Mouse (Mus musculus): ENCODE results near the gene Dgkq.

The Dgkq gene

DNA sequence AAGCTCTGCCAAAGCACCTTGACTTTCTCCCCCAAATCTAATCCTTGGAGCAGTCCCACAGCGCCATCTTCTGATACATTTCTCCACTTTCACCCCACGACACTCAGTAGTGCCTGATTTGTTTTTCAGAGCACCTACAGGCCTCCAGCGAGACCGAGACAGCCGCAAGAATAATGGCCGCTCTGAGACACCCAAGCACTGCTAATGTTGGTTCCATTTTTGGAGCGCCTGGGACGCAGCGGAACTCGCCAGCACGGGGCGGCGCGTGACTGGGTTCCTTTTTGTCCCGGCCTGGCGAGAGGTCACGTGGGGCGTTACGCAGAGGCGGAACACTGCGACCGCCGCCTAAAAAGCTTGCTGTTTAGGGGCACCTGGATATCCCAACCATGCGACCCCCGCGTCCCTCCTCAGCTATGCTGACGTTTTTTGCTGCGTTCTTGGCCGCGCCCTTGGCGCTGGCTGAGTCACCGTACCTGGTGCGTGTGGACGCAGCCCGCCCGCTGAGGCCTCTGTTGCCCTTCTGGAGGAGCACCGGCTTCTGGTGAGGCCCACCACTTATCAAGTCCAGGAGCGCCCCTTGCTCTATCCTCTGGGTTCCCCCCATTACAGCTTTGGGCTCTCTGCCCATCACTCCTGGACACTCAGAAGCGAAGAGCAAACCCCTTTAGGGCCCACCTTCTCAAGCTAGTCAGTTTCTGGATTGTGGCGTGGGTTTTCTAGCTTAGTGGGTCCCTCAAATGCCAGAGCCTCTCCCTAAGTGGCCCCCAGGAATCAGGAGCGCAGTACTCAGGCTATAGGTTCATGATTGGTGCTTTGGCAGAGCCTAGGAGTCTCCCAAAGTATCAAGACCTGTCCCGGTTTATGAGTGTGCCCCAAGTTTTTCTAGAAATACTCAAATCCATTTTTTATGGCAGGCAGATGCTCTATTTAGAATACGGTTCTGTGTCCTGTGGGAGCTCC is at the start of gene Dgkq:
Gene Dgkq, minus strand, starts transcription at position 696 of the 960 bp plus-strand sequence.
- DNase-seq (ENCODE audit: low spot score) = peak; percentile 82

GRCm38 (mm10) chr5:108718051-108718450 is 48.6 kb upstream of the Dgkq start:
- DNase-seq (ENCODE audit: low spot score) = no peak

DNA sequence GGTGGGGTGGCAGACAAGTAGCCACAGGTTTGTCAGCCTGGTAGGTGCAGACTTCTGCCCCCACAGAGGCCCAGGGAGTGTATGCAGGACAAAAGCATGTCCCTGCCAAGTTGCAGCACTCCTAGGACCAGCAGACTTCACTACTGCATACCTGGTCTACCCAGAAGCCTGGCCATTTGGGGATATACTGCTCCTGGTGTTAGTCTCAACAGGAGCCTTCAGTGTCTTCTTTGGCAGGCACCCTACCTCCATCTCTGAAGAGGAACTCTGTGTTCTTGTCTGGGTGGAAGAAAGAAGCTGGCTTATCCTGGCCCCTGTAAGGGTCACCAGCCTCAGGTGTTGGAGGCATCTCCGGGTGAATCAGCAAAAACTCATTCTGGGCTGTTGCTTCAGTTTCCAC is 46.5 kb upstream of the Dgkq start:
- DNase-seq (ENCODE audit: low spot score) = no peak

DNA sequence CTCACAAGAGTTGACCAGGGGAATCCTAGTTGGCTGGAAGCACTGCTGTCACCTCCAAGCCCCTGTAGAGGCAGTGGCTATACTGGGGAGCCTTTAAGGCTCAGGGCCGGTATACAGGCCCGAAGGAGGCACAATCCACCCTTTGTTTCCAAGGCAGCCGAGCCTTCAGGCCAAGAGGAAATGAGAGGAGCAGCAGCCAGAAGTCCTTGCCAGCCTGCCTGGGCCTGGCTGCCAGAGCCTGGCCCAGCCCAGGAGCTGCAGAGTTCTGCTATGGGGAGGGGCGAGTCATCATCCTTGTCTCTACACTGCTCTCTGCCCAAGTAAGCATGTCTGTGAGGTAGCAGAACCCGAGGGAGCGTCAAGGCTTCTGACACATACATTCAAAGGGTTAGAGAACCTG is 44.7 kb upstream of the Dgkq start:
- DNase-seq (ENCODE audit: low spot score) = no peak

- no peak for DNase-seq (ENCODE audit: low spot score)
These were observed 44.2 kb upstream of the Dgkq start for GRCm38 (mm10) chr5:108713691-108714090.

- no peak for DNase-seq (ENCODE audit: low spot score)
These were observed 43.6 kb upstream of the Dgkq start for GRCm38 (mm10) chr5:108713096-108713495.

- no peak for DNase-seq (ENCODE audit: low spot score)
These were observed 42.5 kb upstream of the Dgkq start for GRCm38 (mm10) chr5:108711968-108712367.

GRCm38 (mm10) chr5:108708981-108709731 is 39.7 kb upstream of the Dgkq start:
- no peak for DNase-seq (ENCODE audit: low spot score)

GRCm38 (mm10) chr5:108708419-108708818 is 38.9 kb upstream of the Dgkq start:
- no peak for DNase-seq (ENCODE audit: low spot score)

DNA sequence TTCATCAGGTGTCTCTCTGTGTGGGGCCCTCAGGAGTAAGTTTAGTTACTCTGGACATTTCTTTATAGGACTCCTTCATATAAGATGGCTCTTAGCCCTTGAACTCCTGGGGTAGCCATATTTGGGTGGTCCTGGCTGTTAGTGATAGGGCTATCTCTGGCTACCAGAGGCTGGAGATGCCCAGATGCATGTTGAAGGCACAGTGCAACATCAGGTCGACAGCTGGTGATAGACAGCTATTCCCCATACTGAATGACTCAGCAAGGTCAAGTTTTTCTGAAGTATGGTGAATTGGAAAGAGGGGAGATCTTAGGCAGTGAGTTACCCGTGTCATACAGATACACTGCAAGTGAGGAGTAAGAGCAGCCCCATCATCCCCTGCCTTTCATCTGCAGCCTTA is 38.3 kb upstream of the Dgkq start:
- DNase-seq (ENCODE audit: low spot score) = no peak

DNA sequence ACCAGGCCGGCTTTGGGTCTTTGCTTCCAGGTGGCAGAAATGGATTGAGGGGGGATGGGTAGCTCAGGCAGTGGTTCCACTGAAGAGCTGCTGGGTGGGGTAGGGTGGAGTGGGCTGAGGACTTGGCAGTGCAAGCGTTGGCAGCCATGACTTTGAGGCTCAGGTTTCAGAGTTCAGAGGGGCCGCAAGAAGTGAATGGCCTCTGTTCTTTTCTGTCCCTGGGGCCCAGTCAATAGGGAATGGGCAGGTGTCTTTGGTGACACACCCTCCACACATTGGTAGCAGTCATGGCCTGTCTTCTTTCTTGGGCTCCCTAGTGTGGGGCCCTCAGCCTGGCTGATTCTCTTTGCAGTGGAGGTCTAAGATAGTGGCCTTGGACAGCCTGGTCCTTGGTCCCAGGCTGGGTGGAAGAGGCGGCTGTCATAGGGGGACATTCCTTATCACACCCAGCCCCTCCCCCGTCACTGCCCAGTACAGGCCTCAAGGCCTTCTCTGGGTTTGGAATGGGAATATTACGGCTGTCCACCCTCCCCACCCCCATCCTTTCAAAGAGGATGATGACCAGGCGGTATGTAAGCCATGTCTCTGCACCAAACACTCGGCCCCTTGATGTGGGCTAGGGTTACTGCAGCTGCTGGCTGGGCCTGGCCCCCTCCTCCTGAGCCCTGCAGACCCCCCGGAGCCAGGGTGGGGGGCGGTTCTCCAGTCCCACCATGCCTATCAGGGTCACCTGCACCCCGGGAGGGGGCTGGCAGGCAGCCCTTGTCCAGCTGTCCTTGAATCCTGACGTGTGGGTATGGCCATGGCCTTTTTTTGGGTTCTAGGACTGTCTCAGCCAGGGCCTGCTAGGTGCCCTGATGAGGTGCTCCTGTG is 34.5 kb upstream of the Dgkq start:
- DNase-seq (ENCODE audit: low spot score) = no peak

- no peak for DNase-seq (ENCODE audit: low spot score)
These were observed 32.0 kb upstream of the Dgkq start for GRCm38 (mm10) chr5:108701341-108702021.

DNA sequence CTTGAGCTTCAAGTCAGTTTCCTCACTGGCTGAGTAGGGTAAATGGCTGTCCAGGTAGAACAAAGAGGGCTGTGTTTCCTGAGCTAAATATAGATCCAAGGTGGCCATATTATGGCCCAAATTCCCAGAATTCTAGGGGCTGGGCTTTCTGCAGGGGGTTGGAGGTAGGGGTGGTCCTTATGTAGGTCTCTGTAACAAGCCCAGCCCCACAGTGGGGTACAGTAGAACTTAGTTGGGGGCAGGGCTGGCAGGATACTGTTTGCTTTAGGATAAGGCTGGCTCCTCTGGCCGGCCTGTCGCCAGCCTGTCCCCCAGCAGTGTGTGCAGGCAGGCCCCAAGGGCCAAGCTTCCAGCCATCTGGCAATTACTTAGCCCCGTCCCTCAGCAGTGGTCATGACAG is 30.9 kb upstream of the Dgkq start:
- no peak for DNase-seq (ENCODE audit: low spot score)

GRCm38 (mm10) chr5:108697341-108697753 is 27.9 kb upstream of the Dgkq start:
- DNase-seq (ENCODE audit: low spot score) = peak; percentile 35

- no peak for DNase-seq (ENCODE audit: low spot score)
These were observed 27.1 kb upstream of the Dgkq start for GRCm38 (mm10) chr5:108696542-108696941.

- DNase-seq (ENCODE audit: low spot score) = no peak
These were observed 26.4 kb upstream of the Dgkq start for GRCm38 (mm10) chr5:108695861-108696260.

GRCm38 (mm10) chr5:108694352-108695261 is 25.1 kb upstream of the Dgkq start:
- DNase-seq (ENCODE audit: low spot score) = no peak

DNA sequence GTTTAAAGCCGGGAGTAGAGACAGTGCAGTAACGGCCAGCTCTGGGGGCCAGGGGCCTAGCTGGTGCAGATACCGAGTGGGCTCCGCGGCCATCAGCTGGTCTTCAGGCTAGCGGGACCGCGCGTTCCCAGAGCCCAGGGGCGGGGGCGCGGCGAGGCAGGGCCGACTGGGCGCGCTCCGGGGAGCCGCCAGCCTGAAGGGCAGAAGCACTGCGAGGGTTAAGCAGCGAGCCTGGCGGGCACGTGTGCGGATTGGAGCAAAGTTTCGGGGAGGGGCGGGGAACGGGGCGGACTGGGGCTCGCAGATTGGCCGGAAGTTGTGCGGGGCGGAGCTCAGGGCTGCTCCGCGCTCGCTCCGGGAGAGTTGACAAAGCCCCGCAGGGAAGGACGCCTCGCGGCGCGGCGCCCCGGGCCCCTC is 24.4 kb upstream of the Dgkq start:
- DNase-seq (ENCODE audit: low spot score) = no peak

GRCm38 (mm10) chr5:108692271-108692670 is 22.8 kb upstream of the Dgkq start, which contains the start of gene Fgfrl1:
TSS of gene Fgfrl1 (plus strand) at chr5:108692382.
- DNase-seq (ENCODE audit: low spot score) = no peak

DNA sequence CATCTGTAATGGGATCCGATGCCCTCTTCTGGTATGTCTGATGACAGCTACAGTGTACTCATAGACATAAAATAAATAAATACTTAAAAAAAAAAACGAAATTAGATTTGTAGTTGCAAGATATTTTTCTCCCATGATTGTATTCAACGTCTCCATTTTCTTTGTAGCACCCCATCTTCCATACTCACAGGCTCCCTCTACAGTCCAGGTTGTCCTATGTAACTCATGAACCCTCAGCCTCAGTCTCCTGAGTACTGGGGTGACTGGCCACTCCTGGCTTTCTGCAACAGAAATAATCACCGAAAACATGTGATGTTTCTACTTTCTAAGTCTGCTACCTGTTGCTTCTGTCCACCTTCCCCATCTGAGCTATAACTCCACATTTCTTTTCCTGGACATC is 21.7 kb upstream of the Dgkq start:
- DNase-seq (ENCODE audit: low spot score) = no peak
